Mouse (Mus musculus) thymus, postnatal 36 days (tissue): ENCODE data around the gene Tpi1.
"Not testable (repeated sequence)": the region's sequence is repeated elsewhere in the genome, so short reads cannot be mapped to it uniquely, and the experiment has no call there.

Experiments
- DNase-seq, 2 experiments: peaks; one replicate each; pipeline ENCODE4 v3.0.0; 2022; ENCODE audit warnings: mixed read lengths in 2 of 2

Tpi1 gene

DNA sequence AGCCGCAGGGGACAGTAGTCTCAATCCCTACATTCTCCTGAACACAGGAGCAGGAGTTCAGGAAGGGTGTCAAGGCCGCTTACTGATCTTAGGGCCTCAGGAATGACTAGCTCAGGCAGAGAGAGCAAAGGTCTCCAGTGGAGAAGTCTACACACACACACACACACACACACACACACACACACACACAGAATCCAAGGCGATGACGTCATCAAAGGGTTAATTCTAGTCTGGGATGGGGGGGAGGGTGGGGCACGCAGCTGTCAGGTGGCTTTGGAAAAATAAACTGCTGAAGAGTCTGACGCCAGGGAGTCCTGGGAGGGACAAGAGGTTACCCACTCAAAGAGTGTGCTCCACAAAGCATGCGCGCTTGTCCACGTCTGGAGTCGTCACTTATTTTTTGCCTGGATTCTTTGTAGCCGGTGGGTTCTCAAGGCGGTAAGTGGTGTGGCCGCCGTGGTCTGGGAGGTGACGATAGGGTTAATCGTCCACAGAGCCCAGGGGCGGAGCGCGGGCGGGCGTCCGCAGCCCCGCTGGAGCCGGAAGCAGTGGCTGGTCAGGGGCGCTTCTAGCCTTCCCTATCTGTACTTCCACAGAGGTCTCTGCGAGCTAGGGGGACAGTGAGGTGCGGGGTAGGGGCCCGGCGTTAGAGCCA is 5.6 kb downstream of the Tpi1 start, which contains the start of gene Spsb2:
Gene Spsb2 (plus strand): TSS at position 304 of the 655 bp plus-strand sequence.
- peak; percentile 35 to 43 for DNase-seq

GRCm38 (mm10) chr6:124807986-124808357 is 6.1 kb downstream of the Tpi1 start:
- DNase-seq = no peak

- DNase-seq = no peak
Measured at GRCm38 (mm10) chr6:124807366-124807765, 6.7 kb downstream of the Tpi1 start.

GRCm38 (mm10) chr6:124806446-124807140 is 7.5 kb downstream of the Tpi1 start:
- no peak for DNase-seq

GRCm38 (mm10) chr6:124805341-124806321 is 8.5 kb downstream of the Tpi1 start:
- peak; percentile 66 to 77 for DNase-seq

- DNase-seq = no peak
Measured at GRCm38 (mm10) chr6:124804341-124804740, 9.8 kb downstream of the Tpi1 start.

DNA sequence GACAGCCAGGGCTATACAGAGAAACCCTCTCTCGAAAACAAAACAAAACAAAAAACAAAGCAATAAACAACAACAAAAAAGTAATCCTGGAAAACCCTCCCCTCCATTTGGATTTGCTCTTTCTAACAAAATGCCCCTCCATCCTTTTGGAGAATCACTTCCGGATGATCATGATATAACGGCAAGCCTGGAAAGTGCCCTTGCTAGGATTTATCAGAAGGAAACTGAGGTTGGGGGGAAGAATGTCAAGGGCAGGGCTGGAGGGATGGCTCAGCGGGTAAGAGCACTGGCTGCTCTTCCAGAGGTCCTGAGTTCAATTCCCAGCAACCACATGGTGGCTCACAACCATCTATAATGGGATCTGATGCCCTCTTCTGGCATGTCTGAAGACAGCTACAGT is 10.4 kb downstream of the Tpi1 start:
- not testable (repeated sequence) for DNase-seq

DNA sequence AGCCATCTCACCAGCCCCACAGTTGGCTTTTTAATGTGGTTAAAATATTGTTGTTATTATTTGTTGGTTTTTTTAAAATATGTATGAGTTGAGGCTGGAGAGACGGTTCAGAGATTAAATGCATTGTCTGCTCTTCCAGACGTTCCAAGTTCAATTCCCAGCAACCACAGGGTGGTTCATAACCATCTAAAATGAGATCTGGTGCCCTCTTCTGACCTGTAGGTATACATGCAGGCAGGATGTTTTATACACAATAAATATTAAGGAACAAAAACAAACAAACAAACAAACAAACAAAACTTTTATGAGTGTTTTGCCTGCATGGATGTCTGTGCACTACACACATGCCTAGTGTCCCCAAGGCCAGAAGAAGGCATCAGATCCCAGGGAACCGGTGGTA is 11.0 kb downstream of the Tpi1 start:
- DNase-seq = no peak

- not testable (repeated sequence) for DNase-seq
Measured at GRCm38 (mm10) chr6:124802400-124802799, 11.7 kb downstream of the Tpi1 start.

DNA sequence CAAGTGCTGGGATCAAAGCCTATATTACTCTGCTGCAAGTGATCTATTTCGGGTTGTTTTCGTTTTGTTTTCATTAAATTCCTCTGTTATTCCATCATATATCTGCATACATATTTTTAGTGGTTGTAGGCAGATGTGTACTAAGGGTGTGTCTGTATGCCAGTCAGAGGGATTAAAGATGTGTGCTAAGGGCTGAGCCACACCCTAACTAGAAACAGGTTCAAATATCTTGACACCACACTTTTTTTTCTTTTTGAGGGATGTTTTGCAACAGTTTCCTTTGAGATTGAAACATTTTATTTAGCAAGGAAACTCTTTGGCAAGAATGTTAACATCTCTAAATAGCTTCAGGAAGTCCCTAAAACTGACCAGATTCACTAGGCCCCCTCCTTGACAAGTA is 17.9 kb downstream of the Tpi1 start:
- DNase-seq = no peak

DNA sequence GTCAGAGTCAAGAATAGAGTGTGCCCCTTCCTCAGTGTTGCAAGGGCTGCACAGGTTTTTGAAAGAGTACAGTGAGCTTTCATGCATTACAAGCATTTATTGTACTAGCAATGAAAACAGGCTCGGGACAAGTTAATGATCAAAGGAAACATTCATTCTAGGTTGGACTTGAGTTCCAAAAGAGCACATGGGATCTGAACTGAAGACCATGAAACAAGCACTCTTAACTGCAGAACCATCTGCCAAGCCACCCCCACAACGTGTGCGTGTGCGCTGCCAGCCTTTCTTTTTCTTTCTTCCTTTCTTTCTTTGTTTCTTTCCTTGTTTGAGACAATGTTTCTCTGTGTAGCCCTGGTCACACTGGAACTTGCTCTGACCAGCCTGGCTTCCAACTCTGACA is 18.3 kb downstream of the Tpi1 start:
- no peak for DNase-seq

DNA sequence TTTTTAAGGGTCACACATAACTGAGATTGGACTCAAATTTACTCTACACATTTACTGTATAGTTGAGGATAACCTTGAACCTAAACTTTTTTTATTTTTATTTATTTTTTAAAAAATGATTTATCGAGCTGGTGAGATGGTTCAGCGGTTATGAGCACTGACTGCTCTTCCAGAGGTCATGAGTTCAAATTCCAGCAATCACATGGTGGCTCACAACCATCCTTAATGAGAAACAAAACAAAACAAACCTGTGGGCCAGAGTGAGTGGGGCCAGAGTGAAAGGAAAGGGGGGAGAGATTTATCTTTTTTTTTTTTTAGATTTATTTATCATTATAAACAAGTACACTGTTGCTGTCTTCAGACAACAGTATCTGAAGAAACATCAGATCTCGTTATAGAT is 22.2 kb downstream of the Tpi1 start:
- DNase-seq = no peak

- DNase-seq = no peak
Measured at GRCm38 (mm10) chr6:124790121-124790520, 24.0 kb downstream of the Tpi1 start.

- DNase-seq = no peak
Measured at GRCm38 (mm10) chr6:124789519-124789918, 24.6 kb downstream of the Tpi1 start.

- no peak for DNase-seq
Measured at GRCm38 (mm10) chr6:124787722-124788121, 26.4 kb downstream of the Tpi1 start.

DNA sequence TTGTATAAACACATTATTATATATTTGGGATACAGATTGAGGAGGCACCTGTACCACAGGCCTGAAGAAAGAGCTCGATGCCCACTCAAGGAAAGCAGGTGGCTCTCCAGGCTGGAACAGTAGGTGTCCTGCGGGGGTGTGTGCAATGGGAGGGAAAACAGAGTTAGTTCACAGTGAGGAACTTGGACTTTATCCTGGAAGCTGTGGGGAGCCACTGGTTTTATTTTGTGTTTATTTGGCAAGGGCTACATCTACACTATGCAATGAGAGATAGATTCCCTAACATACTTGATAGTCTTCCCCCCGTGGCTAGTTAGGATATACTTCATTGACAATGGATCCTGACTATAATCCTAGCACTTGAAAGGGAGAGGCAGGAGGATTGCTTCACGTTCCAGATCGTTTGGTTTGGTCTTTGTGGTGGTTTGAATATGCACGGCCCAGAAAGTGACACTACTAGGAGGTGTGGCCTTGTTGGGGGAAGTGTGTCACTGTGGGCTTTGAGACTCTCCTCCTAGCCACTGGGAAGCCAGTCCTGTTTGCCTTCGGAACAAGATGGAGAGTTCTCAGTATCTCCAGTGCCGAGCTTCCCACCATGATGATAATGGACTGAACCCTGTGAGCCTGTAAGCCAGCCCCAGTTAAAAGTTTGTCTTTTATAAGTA is 27.2 kb downstream of the Tpi1 start:
- no peak for DNase-seq

DNA sequence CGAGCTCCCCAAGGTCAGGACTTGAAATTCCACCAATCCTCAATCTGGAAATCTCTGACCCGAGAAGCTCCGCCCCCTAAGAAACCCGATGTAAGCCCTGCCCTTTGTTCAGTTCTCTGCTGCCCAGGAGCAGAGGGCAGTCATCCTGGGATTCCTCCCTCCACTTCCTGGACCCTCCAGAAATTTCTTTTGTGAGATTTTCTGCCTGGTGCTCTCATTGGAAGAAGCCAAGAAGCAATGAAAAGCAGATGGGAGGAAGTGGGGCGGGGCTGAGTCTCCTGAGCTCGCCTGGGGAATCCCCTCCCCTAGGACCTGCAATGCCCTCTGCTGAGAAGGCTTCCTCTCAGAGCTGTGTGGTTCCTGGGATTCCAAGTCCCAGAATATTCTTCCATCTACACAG is 31.7 kb downstream of the Tpi1 start:
- DNase-seq = peak; percentile 66 to 71

GRCm38 (mm10) chr6:124780917-124781316 is 33.2 kb downstream of the Tpi1 start:
- no peak for DNase-seq

GRCm38 (mm10) chr6:124779984-124780416 is 34.1 kb downstream of the Tpi1 start:
- DNase-seq = no peak

DNA sequence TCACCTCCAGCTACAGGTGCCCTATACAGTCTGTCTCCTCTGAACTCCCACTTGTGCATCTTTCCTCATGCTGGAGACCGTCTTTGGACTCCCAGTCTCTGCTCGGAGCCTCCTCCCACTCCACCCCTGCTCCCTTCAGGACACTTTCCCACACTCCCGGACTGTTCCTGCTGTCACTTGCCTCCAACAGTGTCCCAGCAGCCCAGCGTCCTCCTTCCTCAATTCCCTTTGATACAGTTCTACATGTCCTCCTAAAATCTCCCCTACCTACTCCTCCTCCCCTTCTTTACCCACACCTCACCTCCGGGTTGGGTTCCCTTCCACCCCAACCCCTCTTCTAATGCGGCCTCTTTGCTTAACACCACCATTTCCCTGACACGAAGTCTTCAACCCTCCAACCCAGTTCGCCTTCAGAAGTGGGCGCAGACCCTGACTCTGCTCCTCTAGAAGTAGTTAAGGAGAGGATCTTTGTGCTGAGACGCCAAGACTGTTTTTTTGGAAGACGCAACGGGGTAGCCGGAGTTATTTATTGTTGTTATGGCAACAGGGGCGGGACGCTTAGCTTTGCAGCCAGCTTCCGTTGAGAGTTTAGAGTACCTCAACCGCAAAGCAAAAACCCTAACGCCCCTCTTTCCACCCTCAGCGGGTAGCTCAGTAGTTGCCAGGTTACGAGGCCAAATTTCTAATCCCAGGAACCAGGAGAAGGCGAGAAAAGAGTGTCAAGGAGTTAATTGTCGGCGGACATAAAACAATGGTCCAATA is 34.7 kb downstream of the Tpi1 start, which contains the start of gene Lrrc23:
Gene Lrrc23 (minus strand): TSS at position 506 of the 762 bp plus-strand sequence.
- peak; percentile 70 to 78 for DNase-seq

- no peak for DNase-seq
Measured at GRCm38 (mm10) chr6:124770511-124770910, 43.6 kb downstream of the Tpi1 start.

DNA sequence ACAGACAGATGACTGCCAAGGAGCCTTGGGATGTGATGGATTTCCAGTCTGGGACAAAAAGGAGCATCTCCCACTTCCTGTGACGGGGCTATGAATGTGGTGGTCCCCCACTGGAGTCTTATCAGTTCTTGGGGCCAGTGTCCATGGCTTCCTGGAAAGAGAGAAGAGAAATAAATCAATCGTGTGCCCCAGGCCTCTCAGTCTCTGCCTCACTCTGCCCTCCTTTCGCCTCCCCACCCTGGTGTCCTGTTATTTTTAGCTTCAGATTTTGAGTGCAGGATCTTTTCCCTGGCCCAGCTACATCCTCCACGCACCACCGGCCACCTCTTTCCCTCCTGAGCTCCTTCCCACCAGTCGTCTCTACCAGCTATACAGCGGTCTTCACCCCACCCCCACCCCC is 44.1 kb downstream of the Tpi1 start:
- no peak for DNase-seq
